Mouse (Mus musculus): ENCODE measurements at regions not wholly inside any gene's neighbourhood (a gene's known extent, or its start where the extent isn't known, plus 50 kb on each side); places are given as distances from the start of the nearest gene placed in this dataset.

DNA sequence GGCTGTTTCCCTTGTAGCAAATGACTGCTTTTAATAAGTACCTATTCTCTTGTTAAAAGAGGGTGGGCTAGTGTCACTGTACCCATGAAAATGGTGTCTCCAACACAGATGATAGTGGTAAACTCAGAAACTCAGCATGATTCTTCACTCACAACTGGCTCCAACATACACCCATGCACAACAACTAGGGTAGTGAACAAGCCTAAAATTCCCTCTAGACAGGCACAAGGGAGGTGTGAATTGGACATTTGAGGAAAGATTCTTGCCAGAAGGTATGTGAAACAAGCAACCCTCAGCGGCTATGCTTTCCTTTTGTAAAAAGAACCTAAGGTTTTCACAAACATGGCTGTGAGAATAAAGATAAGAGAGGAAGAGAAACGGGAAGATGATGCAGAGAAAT is 579.0 kb upstream of the Fam92a start:
- no peak overlapping the region for H3K4me3 ChIP-seq (ENCODE audit: low read depth, low read length)
- H3K36me3 ChIP-seq (replicated peaks): no peaks in the 10 kb centered on the region

DNA sequence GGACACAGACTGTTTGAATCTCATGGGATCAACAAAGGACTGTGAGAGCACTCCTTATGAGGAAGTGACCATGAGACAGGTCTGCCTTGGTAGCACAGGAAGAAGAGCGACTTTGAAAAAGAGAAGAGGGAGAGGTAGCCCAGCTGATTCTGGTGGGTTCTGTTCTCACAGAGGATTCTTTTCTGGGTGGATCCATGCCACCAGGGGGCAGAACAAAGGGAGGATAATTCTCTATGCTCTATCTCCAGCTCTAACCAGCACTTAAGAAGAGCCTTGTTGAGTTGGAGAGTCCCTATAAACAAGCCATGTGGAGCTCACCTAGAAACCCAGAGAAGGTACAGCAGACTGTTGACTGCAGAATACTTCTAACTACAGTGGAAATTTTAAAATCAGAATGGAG is 578.1 kb upstream of the Fam92a start:
- TF ChIP-seq GATA1 (IDR thresholded peaks at IDR 0.05; ENCODE audit: borderline replicate concordance, low read length) (no peak), GATA2 (IDR thresholded peaks at IDR 0.05; ENCODE audit: borderline replicate concordance, low read depth, low read length) (no peak), TAL1 (conservative IDR thresholded peaks at IDR 0.05; ENCODE audit: low read depth, low read length) (no peak), CTCF (IDR thresholded peaks at IDR 0.05; ENCODE audit: low read depth, low read length) (no peak), POLR2AphosphoS5 (IDR thresholded peaks at IDR 0.05; ENCODE audit: insufficient replicate concordance, low read depth, low read length) (no peak)
- DNase-seq (ENCODE audit: low spot score) (no peak), ATAC-seq (ENCODE audit: extremely low read depth, insufficient number of reproducible peaks, low FRiP score, poor library complexity, severe bottlenecking) (no peak)
- no peaks in the 10 kb centered on the region for H3K27me3 ChIP-seq (ENCODE audit: insufficient read depth, low read length)
- no peak overlapping the region for H3K4me3 ChIP-seq (ENCODE audit: low read depth, low read length)
- no peaks in the 10 kb centered on the region for H3K36me3 ChIP-seq (replicated peaks)
- no peaks in the 10 kb centered on the region for H3K9me3 ChIP-seq (replicated peaks)
- no peaks in the 10 kb centered on the region for H3K4me1 ChIP-seq (ENCODE audit: insufficient read depth, low read depth, low read length)

More for the DNA sequence above, 579.0 kb upstream of the Fam92a start:
- no peak for TF ChIP-seq GATA2 (IDR thresholded peaks at IDR 0.05; ENCODE audit: borderline replicate concordance, low read depth, low read length)
- no peak for TF ChIP-seq POLR2AphosphoS5 (IDR thresholded peaks at IDR 0.05; ENCODE audit: insufficient replicate concordance, low read depth, low read length)
- no peak for TF ChIP-seq TAL1 (conservative IDR thresholded peaks at IDR 0.05; ENCODE audit: low read depth, low read length)
- TF ChIP-seq GATA1 (IDR thresholded peaks at IDR 0.05; ENCODE audit: borderline replicate concordance, low read length): no peak
- no peak for TF ChIP-seq CTCF (IDR thresholded peaks at IDR 0.05; ENCODE audit: low read depth, low read length)
- no peak for ATAC-seq (ENCODE audit: extremely low read depth, insufficient number of reproducible peaks, low FRiP score, poor library complexity, severe bottlenecking)
- Histone ChIP-seq H3K9me3 (replicated peaks) (no peaks in the 10 kb centered on the region), H3K4me1 (ENCODE audit: insufficient read depth, low read depth, low read length) (no peaks in the 10 kb centered on the region), H3K27me3 (ENCODE audit: insufficient read depth, low read length) (no peaks in the 10 kb centered on the region)
- no peak for DNase-seq (ENCODE audit: low spot score)

DNA sequence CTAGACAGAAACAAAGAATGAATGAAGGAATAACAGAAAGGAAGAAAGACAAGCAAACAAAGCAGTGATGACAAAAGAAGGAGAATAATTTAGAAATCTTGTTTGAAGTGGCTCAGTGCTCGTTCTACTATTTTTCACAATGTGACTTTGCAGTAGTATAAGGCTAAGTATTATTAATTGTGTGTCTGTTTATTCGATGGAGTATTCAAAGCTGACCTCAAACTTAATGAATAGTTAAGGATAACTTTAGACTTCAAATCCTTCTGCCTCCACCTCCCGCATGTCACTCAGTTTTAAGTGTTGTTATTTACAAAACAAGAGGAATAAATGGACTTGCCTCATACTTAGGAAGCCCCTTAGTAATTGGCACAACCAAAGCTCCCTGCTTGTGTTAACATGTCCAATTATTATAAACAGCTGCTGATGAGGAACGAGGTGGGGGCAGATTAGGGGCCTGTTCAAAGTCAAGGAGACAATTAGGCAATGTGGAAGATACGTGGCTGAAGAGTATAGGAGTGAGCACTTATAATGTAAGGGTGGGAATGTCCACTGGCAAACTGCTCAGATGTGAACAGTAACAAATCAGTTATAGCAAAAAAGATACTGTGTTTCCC is 572.0 kb upstream of the Fam92a start:
- Histone ChIP-seq H3K4me1 (ENCODE audit: insufficient read depth, low read depth, low read length) (no peaks in the 10 kb centered on the region), H3K9me3 (replicated peaks) (no peaks in the 10 kb centered on the region), H3K36me3 (replicated peaks) (no peaks in the 10 kb centered on the region), H3K27me3 (ENCODE audit: insufficient read depth, low read length) (no peaks in the 10 kb centered on the region), H3K4me3 (ENCODE audit: low read depth, low read length) (no peak overlapping the region)
- ATAC-seq (ENCODE audit: extremely low read depth, insufficient number of reproducible peaks, low FRiP score, poor library complexity, severe bottlenecking) (no peak), DNase-seq (ENCODE audit: low spot score) (no peak)
- TF ChIP-seq TAL1 (conservative IDR thresholded peaks at IDR 0.05; ENCODE audit: low read depth, low read length) (no peak), GATA2 (IDR thresholded peaks at IDR 0.05; ENCODE audit: borderline replicate concordance, low read depth, low read length) (no peak), POLR2AphosphoS5 (IDR thresholded peaks at IDR 0.05; ENCODE audit: insufficient replicate concordance, low read depth, low read length) (no peak), GATA1 (IDR thresholded peaks at IDR 0.05; ENCODE audit: borderline replicate concordance, low read length) (no peak), CTCF (IDR thresholded peaks at IDR 0.05; ENCODE audit: low read depth, low read length) (no peak)

DNA sequence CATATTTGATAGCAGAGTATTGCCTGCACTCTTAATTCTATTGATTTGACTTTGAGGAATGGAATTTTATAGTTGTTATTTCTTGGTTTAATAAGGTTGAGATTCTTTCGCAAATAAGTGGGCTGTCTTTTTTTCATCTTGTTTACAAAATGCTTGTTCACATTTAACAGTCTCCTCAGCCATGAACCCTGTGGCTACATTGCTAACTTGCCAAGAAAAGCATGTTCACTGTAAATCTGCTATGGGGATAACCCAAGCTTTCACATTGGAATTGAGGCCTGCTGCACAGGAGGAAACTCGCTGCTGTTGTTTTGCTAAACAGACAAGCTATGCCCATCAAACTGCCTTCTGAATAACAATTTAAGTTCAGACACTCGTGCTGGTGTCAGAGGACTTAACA is 564.6 kb upstream of the Fam92a start:
- Histone ChIP-seq H3K4me3 (ENCODE audit: low read depth, low read length) (no peak overlapping the region), H3K4me1 (ENCODE audit: insufficient read depth, low read depth, low read length) (no peaks in the 10 kb centered on the region), H3K9me3 (replicated peaks) (no peaks in the 10 kb centered on the region), H3K36me3 (replicated peaks) (no peaks in the 10 kb centered on the region), H3K27me3 (ENCODE audit: insufficient read depth, low read length) (no peaks in the 10 kb centered on the region)
- ATAC-seq (ENCODE audit: extremely low read depth, insufficient number of reproducible peaks, low FRiP score, poor library complexity, severe bottlenecking): no peak
- no peak for DNase-seq (ENCODE audit: low spot score)
- TF ChIP-seq TAL1 (conservative IDR thresholded peaks at IDR 0.05; ENCODE audit: low read depth, low read length) (no peak), POLR2AphosphoS5 (IDR thresholded peaks at IDR 0.05; ENCODE audit: insufficient replicate concordance, low read depth, low read length) (no peak), GATA2 (IDR thresholded peaks at IDR 0.05; ENCODE audit: borderline replicate concordance, low read depth, low read length) (no peak), GATA1 (IDR thresholded peaks at IDR 0.05; ENCODE audit: borderline replicate concordance, low read length) (no peak), CTCF (IDR thresholded peaks at IDR 0.05; ENCODE audit: low read depth, low read length) (no peak)

DNA sequence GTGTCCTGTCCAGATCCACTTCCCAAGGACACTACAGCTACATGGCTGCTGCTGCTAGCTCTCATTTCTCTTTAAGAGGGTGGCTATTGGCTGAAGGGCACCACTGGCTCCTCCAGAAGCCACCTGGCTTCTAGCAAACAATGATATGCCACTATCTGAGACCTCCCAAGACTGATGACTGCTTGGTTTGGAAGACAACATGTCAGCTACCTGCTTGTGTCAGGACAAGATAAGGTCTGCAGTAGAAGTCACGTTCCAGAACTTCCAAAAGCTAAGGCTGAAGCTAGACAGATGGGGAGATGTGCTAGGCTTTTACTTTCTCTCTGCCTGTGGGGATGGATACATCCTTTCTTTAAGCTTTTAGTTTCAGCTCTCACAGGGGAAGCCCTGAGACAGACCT is 528.4 kb upstream of the Fam92a start:
- no peak for ATAC-seq (ENCODE audit: extremely low read depth, insufficient number of reproducible peaks, low FRiP score, poor library complexity, severe bottlenecking)
- TF ChIP-seq GATA1 (IDR thresholded peaks at IDR 0.05; ENCODE audit: borderline replicate concordance, low read length) (no peak), TAL1 (conservative IDR thresholded peaks at IDR 0.05; ENCODE audit: low read depth, low read length) (no peak), POLR2AphosphoS5 (IDR thresholded peaks at IDR 0.05; ENCODE audit: insufficient replicate concordance, low read depth, low read length) (no peak), GATA2 (IDR thresholded peaks at IDR 0.05; ENCODE audit: borderline replicate concordance, low read depth, low read length) (no peak), CTCF (IDR thresholded peaks at IDR 0.05; ENCODE audit: low read depth, low read length) (no peak)

DNA sequence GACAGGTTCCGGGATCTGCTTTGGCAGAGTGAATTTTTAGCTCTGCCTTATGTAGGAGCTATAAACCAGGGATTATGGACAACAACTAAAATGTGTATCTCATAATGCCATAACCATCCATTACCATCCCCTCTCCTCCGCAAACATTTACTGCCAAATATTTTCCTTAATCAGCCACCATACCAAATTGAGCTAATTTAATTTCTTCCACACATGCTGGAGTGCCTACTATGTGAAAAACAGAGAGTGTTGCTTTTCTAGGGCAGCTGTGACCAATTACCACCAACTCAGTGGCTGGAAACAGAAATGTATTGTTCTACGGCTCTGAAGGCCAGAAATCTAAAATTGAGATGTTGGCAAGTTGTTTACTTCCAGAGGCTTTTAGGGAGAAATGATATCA is 506.0 kb upstream of the Fam92a start:
- DNase-seq (ENCODE audit: low spot score): no peak
- no peaks in the 10 kb centered on the region for H3K27me3 ChIP-seq (ENCODE audit: insufficient read depth, low read length)
- no peaks in the 10 kb centered on the region for H3K4me1 ChIP-seq (ENCODE audit: insufficient read depth, low read depth, low read length)
- ATAC-seq (ENCODE audit: extremely low read depth, insufficient number of reproducible peaks, low FRiP score, poor library complexity, severe bottlenecking): no peak
- no peaks in the 10 kb centered on the region for H3K36me3 ChIP-seq (replicated peaks)
- no peak for TF ChIP-seq POLR2AphosphoS5 (IDR thresholded peaks at IDR 0.05; ENCODE audit: insufficient replicate concordance, low read depth, low read length)
- no peak overlapping the region for H3K4me3 ChIP-seq (ENCODE audit: low read depth, low read length)
- no peaks in the 10 kb centered on the region for H3K9me3 ChIP-seq (replicated peaks)

More for the DNA sequence above, 528.4 kb upstream of the Fam92a start:
- Histone ChIP-seq H3K4me1 (ENCODE audit: insufficient read depth, low read depth, low read length) (no peaks in the 10 kb centered on the region), H3K9me3 (replicated peaks) (no peaks in the 10 kb centered on the region), H3K27me3 (ENCODE audit: insufficient read depth, low read length) (no peaks in the 10 kb centered on the region), H3K4me3 (ENCODE audit: low read depth, low read length) (no peak overlapping the region), H3K36me3 (replicated peaks) (no peaks in the 10 kb centered on the region)
- no peak for DNase-seq (ENCODE audit: low spot score)
